Mouse (Mus musculus): ENCODE measurements around the gene Gm9837.

Gm9837 gene

DNA sequence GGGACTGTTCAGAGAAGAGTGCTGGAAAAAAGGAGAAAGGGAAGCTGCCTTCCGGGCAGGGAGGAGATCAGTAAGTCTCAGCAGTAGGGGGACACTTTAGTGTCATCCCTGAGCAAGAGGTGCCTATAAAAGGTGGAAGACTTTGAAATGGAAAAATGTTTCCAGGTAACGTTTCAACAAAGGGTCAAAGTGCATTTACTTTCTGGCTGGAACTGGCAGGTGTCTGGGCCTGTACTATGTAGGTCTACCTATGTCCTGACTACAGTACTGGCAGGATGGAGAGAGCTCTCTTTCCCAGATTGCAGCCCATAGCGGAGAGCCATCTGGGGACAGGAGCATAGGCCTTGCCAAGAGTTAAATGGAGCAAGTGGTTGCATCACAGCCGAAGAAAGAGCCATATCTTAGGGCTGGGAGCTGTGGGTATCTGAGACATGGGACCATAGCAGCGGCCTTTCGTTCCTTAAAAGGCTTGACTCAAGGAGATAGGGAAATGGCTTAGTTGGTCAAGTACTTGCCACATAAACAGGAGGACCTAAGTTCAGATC, 44.5 kb downstream of the Gm9837 start:
- no peak for DNase-seq (ENCODE audit: low read depth, low spot score)

DNA sequence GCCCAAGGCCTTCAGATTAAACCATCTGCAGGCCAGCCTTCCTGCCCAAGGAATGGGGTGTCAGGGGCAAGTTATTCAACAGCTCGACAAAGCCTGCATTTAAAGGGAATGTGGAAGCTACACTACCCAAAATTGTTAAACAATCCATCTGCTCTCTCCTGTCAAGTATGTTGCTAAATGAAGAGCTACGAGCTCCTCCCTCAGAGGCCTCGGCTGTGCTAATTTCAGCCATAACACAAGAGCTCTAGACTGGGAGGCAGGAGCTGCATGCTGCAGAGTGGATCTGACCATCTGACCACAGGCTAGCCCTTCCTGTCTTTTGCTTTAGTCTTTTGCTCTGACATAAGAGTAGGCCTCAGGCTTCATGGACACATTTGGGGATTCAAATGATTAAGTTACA, 45.0 kb downstream of the Gm9837 start:
- no peak for DNase-seq (ENCODE audit: low read depth, low spot score)

- no peak for DNase-seq (ENCODE audit: low read depth, low spot score)
Measured at GRCm38 (mm10) chr11:53424826-53425225, 45.5 kb downstream of the Gm9837 start.

DNA sequence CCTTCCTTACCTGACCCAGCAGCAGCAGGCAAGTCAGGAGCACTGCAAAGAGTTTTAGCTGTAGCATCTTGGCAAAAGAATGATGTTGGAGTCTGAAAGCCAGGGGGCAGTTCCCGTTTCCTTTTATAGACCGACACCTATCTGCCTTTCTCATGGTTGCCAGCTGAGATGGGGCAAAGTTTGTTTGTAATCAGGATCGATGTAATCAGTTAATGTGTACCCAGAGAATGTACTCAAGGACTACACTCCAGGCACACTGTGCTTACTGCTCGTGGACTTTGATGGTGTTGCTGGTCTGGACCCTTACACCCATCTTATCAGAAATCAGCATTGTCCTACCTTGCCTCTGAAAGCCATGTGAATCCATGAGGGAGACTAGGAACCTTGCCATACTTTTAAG, 47.2 kb downstream of the Gm9837 start, which contains the start of gene Leap2:
Gene Leap2 (minus strand): TSS at position 135 of the 400 bp plus-strand sequence.
- DNase-seq (ENCODE audit: low read depth, low spot score), result no peak

All from R1 (cell line).